Mouse (Mus musculus) lung, embryonic 15.5 days (tissue): Measurements from ENCODE around the gene Ccdc173. TPM values are rescaled to one million over a fixed set of nuclear protein-coding genes. Genes with fewer than 3 reads are reported as not detected.

Source experiments
- ATAC-seq: fragments of 200-750 bp; cut with Nextera tagmentation; 2 replicates; pipeline ENCODE4 v1.8.0; 2017; ENCODE audit warnings: moderate number of reproducible peaks, borderline replicate concordance; ENCODE audit not compliant: low FRiP score, low TSS enrichment; ENCODE audit errors: extremely low read depth
- H3K27ac ChIP-seq: fragments of 300-500 bp; sonication (generic); 2 replicates; pipeline ENCODE4 v1.5.1; 2015; ENCODE audit warnings: moderate library complexity, mild to moderate bottlenecking, inconsistent platforms
- H3K27me3 ChIP-seq: fragments of 300-500 bp; sonication (generic); 2 replicates; pipeline ENCODE4 v1.6.1; 2015; ENCODE audit warnings: inconsistent platforms
- H3K36me3 ChIP-seq: fragments of 300-500 bp; sonication (generic); 2 replicates; pipeline ENCODE4 v1.6.1; 2015; ENCODE audit warnings: inconsistent platforms
- H3K4me1 ChIP-seq: fragments of 300-500 bp; sonication (generic); 2 replicates; pipeline ENCODE4 v1.6.1; 2015; ENCODE audit warnings: inconsistent platforms
- H3K4me2 ChIP-seq: fragments of 300-500 bp; sonication (generic); 2 replicates; pipeline ENCODE4 v1.6.1; 2015; ENCODE audit warnings: inconsistent platforms, mild to moderate bottlenecking, moderate library complexity
- H3K4me3 ChIP-seq: fragments of 300-500 bp; sonication (generic); 2 replicates; pipeline ENCODE4 v1.5.1; 2015; ENCODE audit warnings: mild to moderate bottlenecking, inconsistent platforms
- H3K9ac ChIP-seq: fragments of 300-500 bp; sonication (generic); 2 replicates; pipeline ENCODE4 v1.6.1; 2015; ENCODE audit warnings: inconsistent platforms
- H3K9me3 ChIP-seq: fragments of 300-500 bp; sonication (generic); 2 replicates; pipeline ENCODE4 v1.6.1; 2016; ENCODE audit warnings: inconsistent platforms
- WGBS: fragments of 180-500 bp; shearing (Covaris S2); methylation state at CpG from one replicate; pipeline ENCODE4 v1.1.7; 2015; 5-methylcytosine and 5-hydroxymethylcytosine counted together
- polyA plus RNA-seq: library from polyadenylated mRNA; unstranded; fragments of >200 nt; fragmentation: Nextera tagmentation; extraction: Ambion mirVana; gene quantifications from 2 replicates; pipeline ENCODE4 v1.2.1, GENCODE M21; 2015

Gene Ccdc173
- polyA plus RNA-seq, 1 experiment from 2014 or later = 3.2 TPM

- Histone ChIP-seq H3K4me3 (no peak overlapping the region), H3K27ac (no peak overlapping the region), H3K9ac (no peak overlapping the region), H3K9me3 (no peaks in the 10 kb centered on the region), H3K36me3 (no peaks in the 10 kb centered on the region), H3K4me1 (peaks cover 2% of the 10 kb centered on the region; the same call in 1 of the 2 replicates), H3K27me3 (no peaks in the 10 kb centered on the region), H3K4me2 (no peak overlapping the region)
- no peak for ATAC-seq
- 73% methylated on average over 5 of the region's 5 CpGs for WGBS
Measured at GRCm38 (mm10) chr2:69714126-69714525, 75.2 kb downstream of the Ccdc173 start.

- Histone ChIP-seq H3K9me3 (no peaks in the 10 kb centered on the region), H3K4me2 (peak overlapping the region; percentile 70), H3K36me3 (no peaks in the 10 kb centered on the region), H3K27ac (no peak overlapping the region), H3K9ac (no peak overlapping the region), H3K4me3 (peak overlapping the region; percentile 79), H3K27me3 (no peaks in the 10 kb centered on the region), H3K4me1 (peaks cover 2% of the 10 kb centered on the region; the same call in 1 of the 2 replicates)
- ATAC-seq = no peak
- 25% methylated on average over 4 of the region's 4 CpGs for WGBS
Measured at GRCm38 (mm10) chr2:69713626-69714014, 75.8 kb downstream of the Ccdc173 start.

GRCm38 (mm10) chr2:69712981-69713625 is 76.3 kb downstream of the Ccdc173 start, which contains the start of gene Fastkd1:
Gene Fastkd1 (minus strand): TSS chr2:69713516.
- Histone ChIP-seq H3K9me3 (no peaks in the 10 kb centered on the region), H3K4me1 (peaks cover 2% of the 10 kb centered on the region; the same call in 1 of the 2 replicates), H3K27ac (peak within 1 kb of the TSS; percentile 79), H3K27me3 (no peaks in the 10 kb centered on the region), H3K4me2 (peak within 1 kb of the TSS; percentile 70), H3K9ac (peak within 1 kb of the TSS; percentile 68), H3K4me3 (peak within 1 kb of the TSS; percentile 79), H3K36me3 (no peaks in the 10 kb centered on the region)
- peak; percentile 99 for ATAC-seq
- WGBS = under 1% methylated on average over 39 of the region's 39 CpGs

- no peak for ATAC-seq
- Histone ChIP-seq H3K27me3 (no peaks in the 10 kb centered on the region), H3K4me3 (peak overlapping the region; percentile 79; the same call in 1 of the 2 replicates), H3K4me1 (peaks cover 2% of the 10 kb centered on the region; the same call in 1 of the 2 replicates), H3K9me3 (no peaks in the 10 kb centered on the region), H3K9ac (no peak overlapping the region), H3K27ac (no peak overlapping the region), H3K4me2 (peak overlapping the region; percentile 70; the same call in 1 of the 2 replicates), H3K36me3 (0 out of 2 replicates have a peak, but pooled peaks cover 3% of the 10 kb centered on the region)
- 79% methylated on average over 14 of the region's 14 CpGs for WGBS
Measured at GRCm38 (mm10) chr2:69712171-69712570, 77.2 kb downstream of the Ccdc173 start.

Other genes with a start within 250 kb of the Ccdc173 start
- 0.38 and 0.87 TPM in 2 replicates for gene Lrp2, start 203.5 kb downstream of the Ccdc173 start, polyA plus RNA-seq
- 14.2 and 17.3 TPM in 2 replicates for gene Bbs5, start 142.4 kb downstream of the Ccdc173 start, polyA plus RNA-seq
- gene Klhl41, start 119.5 kb downstream of the Ccdc173 start, polyA plus RNA-seq = 0.88 and 1.4 TPM in 2 replicates
- 9.1 TPM in 2 replicates for gene Fastkd1, start 76.1 kb downstream of the Ccdc173 start, polyA plus RNA-seq
- 123 and 135 TPM in 2 replicates for gene Ppig, start 67.0 kb downstream of the Ccdc173 start, polyA plus RNA-seq
- 19.2 and 19.4 TPM in 2 replicates for gene Phospho2, start within 50 bp of the Ccdc173 start, polyA plus RNA-seq
- 36.4 and 38.6 TPM in 2 replicates for gene Klhl23, start 32.4 kb upstream of the Ccdc173 start, polyA plus RNA-seq
- 296 TPM in 2 replicates for gene Ssb, start 72.0 kb upstream of the Ccdc173 start, polyA plus RNA-seq
- 34.7 and 36.5 TPM in 2 replicates for gene Mettl5, start 96.0 kb upstream of the Ccdc173 start, polyA plus RNA-seq
- 10.8 and 13.3 TPM in 2 replicates for gene Ubr3, start 107.7 kb upstream of the Ccdc173 start, polyA plus RNA-seq
- gene Myo3b, start 249.6 kb upstream of the Ccdc173 start, polyA plus RNA-seq = 0.28 and 0.46 TPM in 2 replicates